Mouse (Mus musculus) 3T3-L1 (cell line): ENCODE results near the gene Ensa.
"Not testable (repeated sequence)": the region's sequence is repeated elsewhere in the genome, so short reads cannot be mapped to it uniquely, and the experiment has no call there.

Source experiments
- DNase-seq: peaks from one replicate; pipeline ENCODE4 v3.0.0-alpha.2; 2015; ENCODE audit warnings: low read depth, low spot score

Gene Ensa

DNA sequence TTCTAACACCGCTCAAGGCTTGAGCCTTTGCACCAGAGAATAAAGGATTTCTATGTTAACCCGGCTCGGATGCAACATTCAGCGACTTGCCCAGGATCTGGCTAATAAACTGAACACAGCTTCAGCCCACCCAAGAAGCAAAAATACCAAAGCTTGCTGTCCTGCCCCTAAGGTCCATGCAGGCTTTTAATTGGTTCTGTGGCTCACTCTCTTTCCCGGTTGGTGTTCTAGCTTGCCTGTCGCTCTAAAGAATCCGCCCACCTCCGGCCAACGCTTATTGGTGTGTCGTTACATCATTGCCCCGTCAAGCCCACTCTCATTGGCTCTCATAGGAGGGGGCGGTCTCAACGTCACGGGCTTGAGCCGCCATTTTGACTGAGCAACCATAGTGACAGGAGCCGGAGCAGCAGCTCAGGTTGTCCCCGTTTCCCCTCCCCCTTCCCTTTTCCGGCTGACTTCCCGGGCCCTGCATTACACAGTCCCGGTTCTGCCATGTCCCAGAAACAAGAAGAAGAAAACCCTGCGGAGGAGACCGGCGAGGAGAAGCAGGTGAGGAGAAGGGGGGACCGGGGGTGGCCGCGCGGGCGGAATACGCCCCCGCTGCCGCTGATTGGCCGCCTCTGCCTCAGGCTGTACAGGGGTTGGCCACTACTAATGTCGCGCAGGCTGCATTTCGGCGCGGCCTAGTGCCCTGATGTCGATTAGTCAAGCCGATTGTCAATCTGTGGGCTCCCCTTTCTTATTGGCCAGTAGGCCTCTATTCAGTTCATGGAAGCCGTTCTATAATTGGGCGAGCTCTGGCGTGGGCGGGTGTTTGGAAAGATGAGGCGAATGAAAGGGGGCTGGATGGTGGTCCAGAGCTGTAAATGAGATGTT, at the start of gene Ensa:
TSS of gene Ensa (plus strand) at position 366 of the 876 bp plus-strand sequence.
- DNase-seq, result peak; percentile 100

DNA sequence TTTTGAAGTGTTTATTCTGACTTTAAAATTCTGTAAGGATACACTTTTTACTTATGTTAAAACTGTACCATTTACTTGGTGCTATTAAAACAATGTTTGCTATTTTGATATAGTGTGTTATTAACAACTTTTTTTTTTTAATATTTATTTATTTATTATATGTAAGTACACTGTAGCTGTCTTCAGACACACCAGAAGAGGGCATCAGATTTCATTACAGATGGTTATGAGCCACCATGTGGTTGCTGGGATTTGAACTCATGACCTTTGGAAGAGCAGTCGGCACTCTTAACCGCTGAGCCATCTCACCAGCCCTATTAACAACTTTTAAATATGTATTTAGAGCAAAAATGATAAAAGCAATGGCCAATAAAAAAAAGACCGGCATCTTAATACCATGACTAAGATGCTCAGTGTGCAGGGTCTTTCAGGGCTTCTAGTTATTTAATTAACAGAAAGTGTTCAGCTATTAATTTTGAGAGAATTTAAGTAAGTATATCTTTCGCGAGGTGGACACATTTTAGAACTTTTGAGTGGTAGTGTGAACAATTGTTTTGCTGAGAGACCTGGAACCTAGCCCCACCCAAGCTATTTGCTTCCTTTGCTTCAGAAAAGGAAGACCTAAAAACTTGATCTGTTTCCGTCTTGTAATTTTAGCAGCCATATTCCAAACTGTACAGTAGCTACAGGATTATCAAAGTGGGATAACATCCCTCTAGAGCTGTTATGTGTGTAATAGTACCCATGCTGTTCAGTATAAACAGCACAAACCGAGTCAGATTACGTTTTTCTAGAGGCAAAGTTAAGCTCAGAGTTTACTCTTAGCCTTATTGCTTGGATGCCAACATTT, 36.8 kb upstream of the Ensa start:
- peak; percentile 3 for DNase-seq

DNA sequence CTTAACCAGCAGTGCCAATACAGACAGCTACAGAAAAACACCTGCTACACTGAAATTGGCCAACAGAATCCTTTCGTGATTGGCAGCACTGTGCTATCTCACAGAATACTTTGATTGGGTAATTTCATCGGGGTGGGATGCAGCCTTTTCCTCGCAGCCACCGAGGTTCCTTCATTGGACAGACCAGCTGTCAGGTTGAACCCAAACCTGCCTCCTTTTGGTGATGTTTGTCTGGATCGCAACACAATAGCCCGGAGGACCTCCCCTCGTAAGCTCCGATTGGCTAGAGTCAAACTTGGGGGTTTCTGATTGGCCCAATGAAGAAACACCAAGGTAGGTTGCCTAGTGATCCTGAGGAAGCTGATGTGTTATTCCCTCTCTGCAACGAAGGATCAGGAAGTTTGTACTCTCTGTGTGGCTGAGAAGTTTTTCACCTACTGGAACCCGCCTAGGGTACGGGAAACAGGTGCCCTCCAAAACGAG, 36.1 kb upstream of the Ensa start, which contains the start of gene Golph3l:
TSS of gene Golph3l (plus strand) at position 331 of the 483 bp plus-strand sequence.
- peak; percentile 99 for DNase-seq

DNA sequence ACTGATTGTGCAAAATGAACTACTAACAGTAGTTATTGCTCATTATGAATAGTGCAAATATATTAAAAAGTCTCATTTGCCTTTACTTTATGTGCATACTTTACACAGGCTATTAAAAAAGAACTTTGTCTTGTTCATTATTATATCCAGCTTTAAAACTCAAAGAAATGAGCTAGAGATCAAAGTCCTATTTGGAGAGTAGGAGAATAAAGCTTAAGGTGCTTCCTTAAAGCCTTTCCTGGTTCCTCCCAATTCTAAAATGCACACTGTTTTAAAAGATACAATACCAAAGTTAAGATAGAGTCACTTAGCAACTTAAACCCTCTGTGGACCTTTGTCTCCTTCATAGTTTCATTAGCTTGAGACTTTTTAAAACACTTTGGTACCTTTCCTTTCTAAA, 26.1 kb upstream of the Ensa start:
- DNase-seq, result no peak

DNA sequence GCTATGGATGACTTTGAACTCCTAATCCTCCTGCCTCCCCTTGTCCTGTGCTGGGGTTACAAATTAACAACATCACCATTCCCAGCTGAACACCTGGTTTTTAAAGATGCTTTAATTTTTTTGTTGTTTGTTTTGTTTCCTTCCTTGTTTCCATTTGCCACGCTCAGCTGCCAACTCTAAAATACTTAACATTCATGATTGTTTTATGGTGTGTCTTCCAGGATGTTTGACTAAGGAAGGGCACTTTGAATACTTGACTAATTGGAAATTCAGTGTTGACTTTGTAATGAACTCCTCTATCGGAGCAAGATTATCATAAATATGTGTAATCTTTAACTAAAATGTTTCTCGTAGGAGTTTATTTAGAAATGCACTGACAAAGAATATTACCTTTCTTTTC, 23.5 kb upstream of the Ensa start:
- DNase-seq, result no peak

DNA sequence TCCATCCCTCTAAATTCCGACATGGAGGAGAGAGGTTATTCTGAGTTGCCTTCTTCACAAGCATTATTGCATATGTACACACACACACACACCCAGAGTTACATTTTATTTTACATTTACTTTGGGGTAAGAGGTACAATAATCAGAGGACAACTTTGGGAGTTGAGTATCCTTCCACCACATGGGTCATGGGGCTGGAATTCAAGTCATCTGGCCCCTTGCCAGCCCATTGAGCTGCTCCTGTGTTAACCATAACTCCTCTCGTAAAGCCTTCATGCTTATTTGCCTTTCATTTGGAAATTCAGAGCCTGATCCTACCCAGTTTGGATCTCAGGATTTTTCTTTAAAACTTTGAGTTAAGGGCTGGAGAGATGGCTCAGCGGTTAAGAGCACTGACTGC, 18.7 kb upstream of the Ensa start:
- DNase-seq, result peak; percentile 44

DNA sequence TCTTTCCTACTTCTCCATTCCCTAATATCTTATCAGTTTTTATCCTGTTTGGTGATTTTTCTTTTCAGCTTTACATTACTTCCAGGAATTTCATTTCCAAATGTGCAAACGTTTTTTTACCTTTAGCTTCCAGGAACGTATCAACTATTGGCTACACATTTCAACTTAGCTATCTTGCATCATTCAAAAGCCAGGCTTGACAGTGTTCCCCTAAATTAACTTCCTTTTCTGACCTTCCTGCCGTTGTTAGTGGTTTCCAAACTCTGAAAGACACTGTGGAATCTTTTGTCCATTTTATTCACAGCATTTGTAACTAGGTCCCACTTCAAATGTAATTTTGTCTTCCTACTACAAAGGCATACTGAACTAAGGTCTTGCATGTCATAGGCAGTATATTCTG, 15.6 kb upstream of the Ensa start:
- DNase-seq, result no peak

DNA sequence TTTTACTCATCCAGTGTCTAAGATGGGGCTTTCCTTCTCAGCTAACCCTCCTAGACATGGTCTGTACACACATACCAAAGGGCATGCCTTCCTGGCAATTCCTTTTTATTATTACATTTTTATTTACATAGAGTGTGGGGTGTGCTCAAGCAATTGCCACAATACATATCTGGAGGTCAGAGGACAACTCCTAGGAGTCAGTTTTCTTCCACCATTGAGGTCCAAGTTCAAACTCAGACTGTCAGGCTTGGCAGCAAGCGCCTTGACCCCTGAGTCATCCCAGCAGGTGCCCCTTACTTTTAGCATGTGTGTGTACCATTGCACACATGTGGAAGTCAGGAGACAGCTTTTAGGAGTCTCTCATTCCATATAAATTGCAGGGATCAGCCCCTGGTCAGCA, 10.8 kb upstream of the Ensa start:
- DNase-seq, result no peak

DNA sequence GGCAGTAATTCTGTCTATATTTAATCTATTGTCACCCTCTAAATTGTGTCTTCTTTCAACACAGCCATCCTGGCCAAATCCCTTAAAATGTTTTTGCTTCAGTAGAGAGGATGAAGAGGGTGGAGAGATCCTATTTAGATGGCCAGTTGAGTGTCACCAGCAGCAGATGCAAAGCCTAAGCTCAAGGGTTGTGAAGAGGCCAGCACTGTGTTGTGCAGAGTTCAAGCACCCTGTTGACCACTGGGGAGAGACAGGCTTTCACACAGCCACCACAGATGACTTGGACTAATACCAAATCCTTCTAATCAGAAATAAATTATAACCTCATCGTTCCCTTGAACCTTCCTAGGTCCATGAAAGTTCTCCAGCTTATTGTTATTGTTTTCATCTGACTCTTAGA, 6.3 kb upstream of the Ensa start:
- DNase-seq, result no peak

DNA sequence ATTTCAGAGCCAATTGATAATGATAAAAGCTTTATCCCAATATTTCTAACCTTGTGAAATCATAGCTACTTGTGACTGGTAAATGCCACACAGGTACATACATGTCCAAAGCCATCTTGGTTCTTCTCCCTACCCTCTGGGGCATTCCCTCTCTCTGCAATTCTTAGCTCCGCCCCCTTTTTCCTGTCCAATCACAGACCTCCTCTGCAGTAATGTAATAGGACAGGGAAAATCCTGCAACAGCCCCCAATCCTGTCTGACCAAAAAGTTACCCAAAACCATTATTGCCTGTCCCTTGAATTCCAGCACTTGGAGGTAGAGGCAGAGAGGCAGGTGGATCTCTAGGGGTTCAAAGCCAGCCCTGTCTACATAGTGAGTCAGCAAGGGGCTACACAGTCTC, 3.6 kb upstream of the Ensa start:
- no peak for DNase-seq

DNA sequence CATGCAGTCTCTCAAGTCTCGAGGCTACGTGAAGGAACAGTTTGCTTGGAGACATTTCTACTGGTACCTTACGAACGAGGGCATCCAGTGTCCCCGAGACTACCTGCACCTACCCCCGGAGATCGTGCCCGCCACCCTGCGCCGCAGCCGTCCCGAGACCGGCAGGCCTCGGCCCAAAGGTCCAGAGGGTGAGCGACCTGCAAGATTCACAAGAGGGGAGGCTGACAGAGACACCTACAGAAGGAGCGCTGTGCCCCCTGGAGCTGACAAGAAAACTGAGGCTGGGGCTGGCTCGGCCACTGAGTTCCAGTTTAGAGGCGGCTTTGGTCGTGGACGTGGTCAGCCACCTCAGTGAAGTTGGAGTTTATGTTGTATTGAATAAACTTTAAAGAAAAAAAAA, 2.4 kb upstream of the Ensa start:
- not testable (repeated sequence) for DNase-seq

DNA sequence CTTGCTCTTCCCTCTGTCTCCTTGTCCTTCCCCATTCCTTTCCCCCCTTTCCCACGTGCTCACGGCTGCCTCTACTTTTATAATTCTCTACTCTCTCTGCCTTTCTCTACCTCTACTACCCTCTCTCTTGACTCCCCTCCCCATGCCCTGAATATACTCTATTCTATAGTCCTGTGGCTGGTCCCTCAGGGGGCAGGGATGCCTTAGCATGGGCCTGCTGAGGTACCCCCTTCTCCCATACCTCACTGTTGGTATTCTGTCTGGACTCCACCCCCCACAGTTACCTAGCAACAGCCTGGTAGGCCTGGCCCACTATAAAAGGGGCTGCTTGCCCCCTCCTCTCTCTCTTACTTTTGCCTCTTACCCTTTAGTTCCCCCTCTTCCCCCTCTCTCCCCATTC, 1.2 kb upstream of the Ensa start:
- no peak for DNase-seq

DNA sequence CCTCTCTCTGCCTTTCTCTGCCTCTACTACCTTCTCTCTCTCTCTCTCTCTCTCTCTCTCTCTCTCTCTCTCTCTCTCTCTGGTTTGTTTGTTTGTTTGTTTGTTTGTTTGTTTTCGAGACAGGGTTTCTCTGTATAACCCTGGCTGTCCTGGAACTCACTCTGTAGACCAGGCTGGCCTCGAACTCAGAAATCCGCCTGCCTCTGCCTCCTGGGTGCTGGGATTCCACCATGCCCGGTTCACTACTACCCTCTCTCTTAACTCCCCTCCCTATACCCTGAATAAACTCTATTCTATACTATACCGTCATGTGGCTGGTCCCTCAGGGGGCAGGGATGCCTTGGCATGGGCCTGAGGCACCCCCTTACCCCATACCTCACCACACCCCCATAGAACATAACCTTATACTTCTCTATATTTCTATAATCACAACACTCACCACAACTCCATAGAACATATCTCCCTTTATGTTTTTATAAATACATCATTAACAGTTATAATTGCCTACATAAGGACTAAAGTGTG, 740 bp upstream of the Ensa start:
- not testable (repeated sequence) for DNase-seq

DNA sequence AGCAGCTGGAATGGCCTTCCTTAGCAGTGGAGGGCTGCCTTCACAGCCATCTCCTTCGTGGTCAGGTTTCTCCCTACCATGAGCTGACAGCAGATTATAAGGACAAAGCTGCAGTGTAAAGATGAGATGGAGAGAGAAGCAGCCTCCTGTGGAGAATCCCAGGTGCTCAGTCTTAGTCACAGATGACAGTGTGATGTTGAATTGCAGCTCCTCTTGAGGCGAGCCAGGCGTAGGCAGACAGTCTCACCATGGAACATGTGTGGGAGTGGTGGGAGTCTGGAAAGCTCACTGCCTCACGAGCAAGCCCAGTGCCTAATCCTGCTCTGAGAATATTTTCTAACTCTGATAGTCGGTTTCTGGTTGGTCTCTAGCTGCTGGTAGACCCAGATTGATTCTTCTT, 3.0 kb downstream of the Ensa start:
- no peak for DNase-seq

DNA sequence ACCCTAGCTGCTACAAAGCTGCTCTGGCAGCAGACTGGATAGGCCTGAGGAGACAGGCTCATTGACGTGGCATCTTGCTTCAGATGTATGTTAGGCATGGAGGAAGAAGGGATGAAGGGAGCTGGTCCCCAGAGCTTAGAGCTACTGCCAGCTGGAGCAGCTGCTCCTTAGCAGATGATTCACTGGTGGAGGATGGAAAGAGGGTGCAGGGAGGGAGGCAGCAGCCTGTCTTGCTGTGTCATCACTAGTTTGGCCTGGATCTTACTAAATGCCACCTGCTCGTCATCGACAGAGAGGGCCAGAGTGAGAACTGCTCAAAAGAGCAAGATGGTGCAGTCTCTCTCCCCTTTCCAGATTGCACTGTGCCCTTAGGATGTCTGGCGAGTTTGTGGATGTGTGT, 5.0 kb downstream of the Ensa start:
- DNase-seq, result peak; percentile 59

DNA sequence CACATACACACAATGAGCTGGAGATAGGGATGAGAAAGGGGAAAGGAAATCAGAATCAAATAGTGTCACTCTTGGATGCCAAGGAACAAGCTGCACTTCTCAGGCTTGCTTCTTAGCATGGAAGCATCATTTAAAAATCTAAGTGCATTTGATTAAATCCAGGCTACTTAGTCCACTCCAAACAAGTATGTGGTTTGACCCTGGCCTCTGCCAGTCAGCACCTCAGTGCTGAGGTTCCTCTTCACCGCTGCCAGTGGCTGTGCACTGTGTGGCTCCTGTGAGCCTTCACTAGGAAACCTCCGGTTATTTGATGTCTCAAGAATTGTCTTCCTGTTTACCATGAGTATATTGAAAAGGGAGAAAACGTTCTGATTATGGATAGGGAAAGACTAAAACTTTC, 6.1 kb downstream of the Ensa start:
- no peak for DNase-seq

DNA sequence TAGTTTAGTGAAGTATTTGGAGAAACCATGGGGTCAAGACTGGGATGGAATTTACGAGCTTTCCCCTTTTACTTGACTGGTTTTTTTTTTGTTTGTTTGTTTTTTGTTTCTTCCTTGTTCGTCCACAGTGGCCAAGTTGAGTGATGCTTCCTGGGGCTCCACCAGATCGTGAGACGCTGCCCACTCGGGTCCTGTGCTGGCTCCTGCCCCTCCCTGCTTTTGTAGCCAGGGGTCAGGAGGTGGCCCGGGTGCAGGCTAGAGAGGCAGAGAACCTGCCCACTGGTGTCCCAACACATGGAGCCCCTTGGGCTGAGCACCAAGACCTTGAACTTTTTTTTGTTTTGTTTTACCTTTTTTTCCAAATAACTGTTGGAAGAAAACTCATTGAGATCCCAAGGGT, 6.5 kb downstream of the Ensa start:
- no peak for DNase-seq

DNA sequence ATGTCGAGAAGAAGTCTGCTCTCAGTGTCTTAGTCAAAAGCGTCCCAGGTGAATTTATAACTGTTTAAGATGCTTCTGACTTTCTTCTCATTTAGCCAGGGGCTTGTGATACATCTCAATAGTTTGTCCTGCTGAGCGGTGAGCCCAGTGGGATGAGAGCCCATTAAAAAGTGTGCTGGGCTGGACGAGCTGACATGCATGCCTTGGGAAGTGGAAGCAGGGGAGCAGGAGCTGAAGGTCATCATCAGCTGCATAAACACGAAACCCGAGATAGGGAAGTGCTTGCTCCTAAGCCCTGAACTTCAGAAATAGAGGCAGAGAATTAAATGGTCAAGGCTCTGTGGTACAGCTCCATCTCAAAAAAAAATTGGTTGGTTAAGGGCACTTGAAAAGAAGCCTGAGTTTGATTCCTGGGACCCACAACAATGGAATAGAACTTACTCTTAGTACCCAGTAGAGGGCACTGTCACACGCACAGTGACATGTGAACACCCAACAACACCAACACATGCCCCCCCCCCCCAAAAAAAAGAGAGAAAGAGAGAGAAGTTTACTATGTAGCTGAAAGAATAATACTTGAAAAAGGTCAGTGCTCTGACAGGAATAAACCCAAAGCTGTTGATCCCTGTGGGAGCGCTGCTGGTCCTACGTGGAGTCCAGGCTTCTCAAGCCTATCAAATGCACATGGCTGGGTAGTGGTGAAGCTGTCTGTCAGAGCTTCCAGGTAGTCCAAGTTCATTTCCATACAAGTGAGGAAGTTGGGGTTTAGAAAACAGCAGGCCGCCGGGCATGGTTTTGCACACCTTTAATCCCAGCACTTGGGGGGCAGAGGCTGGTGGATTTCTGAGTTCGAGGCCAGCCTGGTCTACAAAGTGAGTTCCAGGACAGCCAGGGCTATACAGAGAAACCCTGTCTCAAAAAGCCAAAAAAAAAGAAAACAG, 8.1 kb downstream of the Ensa start:
- DNase-seq, result peak; percentile 78

DNA sequence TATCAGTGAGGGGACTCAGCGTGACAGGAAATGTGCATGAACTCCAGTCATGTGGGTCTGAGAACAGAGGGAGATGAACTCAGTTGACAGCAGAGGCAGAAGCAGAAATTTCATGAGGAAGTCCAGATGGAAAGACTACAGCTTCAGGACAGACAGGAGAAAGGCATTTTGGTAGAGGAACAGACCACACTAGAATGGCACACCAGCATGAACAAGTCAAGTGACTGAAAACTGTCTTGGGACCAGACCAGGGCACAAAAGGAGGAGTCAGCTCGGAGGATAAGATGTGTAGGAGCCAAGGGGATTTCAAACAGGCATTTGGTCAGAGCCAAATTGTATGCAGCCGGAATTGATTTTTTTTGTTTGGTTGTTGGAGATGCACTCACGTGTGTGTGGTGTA, 10.8 kb downstream of the Ensa start:
- no peak for DNase-seq

DNA sequence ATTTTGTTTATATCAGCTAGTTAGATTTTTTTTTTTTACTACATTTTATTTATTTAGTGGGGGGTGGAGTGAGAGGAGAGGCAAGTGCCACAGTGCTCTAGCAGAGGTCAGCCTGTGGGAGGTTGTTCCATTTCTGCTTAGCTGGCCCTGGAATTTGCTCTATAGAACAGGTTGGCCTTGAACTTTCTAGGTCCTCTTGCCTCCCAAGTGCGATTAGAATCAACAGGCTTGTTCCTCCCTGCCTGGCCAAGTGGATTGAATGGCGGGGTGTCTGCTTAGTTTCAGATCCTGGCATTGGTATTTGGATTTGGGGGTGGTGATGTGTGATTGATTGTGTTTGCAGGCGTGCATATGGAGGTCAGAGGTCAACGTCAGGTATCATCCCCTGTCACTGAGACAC, 11.3 kb downstream of the Ensa start:
- DNase-seq, result no peak

DNA sequence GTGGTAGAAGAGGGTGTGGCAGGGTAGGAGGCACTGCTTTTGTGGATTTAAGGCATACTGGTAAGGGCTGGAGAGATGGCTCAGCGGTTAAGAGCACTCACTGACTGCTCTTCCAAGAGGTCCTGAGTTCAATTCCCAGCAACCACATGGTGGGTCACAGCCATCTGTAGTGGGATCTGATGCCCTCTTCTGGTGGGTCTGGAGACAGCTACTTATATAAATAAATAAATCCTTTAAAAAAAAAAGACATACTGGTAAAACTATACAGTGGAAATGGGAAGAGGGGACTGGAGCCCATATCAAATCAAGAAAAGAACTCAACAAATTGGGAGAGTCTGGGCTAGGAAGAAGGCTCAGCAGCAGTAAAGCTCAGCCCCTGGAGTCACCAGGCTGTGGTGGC, 14.9 kb downstream of the Ensa start:
- DNase-seq, result no peak
